Mouse (Mus musculus) lung, postnatal 25 days (tissue): ENCODE measurements around the gene Rbm28.
A peak's percentile ranks its signal among the peaks of the same experiment; 100 is the strongest.

Source experiments
- DNase-seq: peaks from one replicate; pipeline ENCODE4 v3.0.0; 2022; ENCODE audit warnings: low spot score

Rbm28 gene

DNA sequence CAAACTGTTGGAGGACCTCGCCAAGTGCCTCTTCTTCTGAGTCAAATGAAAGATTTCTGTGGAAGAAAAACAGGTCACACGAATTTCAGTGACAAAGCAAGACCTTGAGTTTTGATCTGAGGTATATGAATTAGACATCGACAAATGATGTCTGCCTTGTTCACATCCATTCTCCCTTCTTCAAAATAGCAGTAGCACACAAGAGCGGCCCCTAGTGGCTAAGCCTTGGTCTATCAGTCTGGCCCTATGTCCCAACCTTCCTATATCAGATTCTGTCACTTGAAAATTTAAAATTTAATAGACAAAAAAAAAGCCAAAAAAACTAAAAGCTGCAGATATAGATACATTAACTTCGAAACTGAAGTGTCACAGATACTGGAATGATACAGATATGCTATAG, 21.2 kb downstream of the Rbm28 start:
- DNase-seq = peak; percentile 28

DNA sequence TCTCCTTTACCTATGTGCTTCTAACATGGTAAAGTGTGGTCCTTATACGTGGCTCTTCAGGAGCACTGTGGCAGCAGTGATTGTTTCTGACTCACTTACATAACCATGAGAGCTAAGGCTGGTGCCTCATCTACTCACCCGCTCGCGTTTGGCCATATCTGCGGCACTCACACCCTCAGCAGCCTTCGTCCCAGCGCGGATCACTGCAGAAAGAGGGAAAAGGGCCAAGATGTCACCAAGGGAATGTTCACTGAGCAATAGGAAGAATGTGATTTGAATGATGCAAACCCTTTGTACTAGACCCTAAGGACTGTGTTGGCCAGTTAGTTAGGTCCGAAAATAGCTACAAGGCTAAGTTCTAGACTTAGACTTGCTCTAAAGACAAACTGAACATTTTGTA, 27.4 kb downstream of the Rbm28 start:
- no peak for DNase-seq

DNA sequence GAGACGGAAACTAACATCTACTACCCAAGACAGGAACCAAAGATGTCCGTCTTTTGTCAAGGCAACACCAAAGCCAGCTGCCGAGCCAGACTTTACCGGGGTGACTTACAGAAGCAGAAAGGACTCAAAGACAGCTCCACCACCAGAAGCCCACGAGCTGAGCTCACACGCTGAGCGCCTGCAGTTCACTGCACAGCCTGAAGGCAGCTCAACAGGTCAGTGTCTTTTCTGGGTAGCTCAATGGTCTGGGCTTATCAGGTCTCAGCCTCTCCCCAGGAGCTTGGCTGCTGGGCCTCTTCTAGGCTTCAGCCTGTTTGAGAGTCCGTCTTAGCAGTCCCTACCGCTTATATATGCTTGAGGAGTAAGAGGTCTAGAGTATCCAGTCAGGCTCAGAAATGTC, 31.7 kb downstream of the Rbm28 start:
- no peak for DNase-seq

DNA sequence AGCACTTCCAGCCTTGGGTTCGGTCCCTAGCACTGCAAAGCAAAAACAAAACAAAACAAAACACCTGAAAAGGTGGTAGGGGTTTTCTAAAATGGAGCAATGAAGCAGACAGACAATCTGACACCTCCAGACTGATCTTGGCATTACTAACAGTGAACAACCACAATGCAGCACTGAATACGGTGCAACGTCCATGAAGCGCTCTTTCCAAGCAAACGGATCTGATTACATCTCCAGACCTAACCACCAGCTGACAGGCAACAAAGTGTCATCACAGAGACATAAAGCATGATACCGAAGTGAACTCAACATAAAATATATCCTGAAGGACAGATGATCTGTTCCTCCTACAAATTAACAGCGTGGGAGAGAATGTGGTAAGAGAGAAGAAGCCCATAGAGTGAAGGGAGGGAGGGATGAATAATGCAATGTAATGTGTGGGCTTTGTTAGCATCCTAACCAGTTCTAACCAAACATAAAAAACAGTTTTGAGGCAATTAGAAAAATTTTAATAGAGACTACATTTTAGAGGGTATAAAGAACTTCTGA, 37.9 kb downstream of the Rbm28 start:
- no peak for DNase-seq

DNA sequence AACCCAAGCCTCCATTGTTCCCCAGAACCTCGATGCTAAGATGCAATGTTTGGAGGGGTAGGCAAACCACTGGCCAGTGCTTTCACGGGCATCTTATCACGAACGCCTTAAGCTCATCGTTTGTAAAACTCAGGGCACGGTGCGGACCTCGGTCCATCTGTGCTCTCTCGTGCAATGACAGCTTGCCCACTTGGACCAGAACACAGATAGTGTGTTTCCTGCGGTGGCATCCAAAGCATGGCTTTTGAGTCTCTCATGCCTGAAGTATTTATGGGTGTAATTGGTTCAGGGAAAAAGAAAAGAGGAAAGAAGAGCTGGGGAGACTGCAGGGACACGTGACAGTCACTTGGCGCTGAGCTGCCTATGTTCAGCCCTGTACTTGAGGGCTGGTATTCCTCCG, 44.8 kb downstream of the Rbm28 start:
- no peak for DNase-seq

DNA sequence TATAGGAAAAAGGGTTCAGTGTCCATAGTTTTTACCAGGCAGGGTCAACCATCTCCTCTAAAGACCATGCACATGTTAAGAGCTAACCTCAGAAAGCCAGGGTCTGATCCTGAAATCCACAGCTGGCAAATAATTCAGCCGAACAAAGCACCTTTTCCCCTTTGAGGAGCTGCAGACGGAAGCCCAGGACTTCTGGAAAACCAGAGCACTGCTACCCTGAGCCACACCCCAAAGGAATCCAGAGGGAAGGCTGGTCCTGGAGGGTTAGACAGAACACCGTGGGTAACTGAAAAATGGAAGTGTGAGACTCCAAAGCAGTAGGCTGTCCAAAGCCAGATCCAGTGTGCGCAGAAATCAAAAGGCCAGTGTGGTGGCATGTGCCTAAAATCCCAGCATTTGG, 45.8 kb downstream of the Rbm28 start:
- DNase-seq = no peak

DNA sequence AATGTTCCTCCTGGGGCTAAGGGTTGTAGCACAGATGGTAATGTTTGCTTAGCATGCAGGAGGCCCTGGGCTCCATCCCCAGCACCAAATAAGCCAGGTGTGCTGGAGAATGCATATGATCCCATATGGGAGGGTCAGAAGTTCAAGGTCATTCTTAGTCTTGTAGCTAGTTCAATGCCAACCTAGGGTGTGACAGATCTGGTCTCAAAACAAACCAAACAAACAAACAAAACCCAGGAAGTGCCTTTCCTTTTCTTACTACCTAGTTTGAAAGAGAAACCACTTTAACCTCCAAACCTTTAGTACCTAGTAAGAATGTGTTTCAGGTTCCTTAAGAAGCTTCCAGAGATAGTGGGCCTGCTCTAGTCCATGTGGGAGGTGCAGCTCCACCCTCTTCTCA, 46.6 kb downstream of the Rbm28 start:
- DNase-seq = no peak

DNA sequence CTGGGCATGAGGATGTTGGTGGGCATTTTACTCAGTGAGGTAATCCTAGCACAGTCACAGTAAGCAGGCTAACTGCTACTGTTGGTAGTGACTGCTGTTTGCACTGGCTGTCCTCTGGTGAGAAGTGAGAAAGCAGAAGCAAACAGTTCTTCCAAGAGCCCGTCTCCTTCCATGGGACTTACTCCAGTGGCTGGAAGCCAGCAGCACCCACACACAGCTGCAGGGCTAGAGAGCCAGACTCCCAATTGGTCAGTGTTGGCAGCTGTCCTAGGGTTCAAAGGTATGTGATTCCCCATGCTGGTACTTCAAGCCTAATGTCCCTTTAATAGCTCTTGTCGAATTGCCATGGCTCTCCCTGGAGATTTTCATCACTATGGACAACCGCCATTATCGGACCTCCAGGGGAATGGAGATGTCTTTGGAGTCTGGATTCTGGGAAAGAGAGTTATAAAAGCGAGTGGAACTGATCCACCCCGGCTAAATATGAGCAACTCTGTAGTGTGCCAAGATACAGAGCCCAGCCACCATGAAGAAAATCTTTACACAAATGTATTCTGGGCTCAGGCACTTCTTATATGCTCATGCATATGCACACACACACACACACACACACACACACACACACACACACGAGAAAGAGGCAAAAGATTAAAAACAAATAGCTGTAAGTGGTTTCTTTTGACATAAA, 47.2 kb downstream of the Rbm28 start:
- DNase-seq = peak; percentile 25

DNA sequence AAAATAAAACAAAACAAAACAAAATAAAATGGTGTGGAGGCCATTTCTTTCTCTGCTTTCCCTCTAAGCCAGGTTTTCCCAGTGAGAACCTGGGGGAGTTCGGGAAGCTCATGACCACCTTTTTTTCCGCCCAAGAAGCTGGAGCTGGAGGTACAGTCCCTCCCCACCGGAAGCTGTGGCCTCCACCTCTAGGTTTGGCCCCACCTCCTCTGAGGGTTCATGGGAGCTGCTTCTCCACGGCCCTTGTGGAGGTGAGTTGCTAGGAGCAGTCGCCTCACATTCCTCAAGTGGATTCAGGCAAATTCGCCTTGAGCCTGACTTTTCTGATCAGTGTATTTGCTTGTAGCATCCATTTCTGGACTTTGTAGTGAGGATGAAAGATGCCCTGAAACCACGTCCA, 49.0 kb downstream of the Rbm28 start:
- no peak for DNase-seq

DNA sequence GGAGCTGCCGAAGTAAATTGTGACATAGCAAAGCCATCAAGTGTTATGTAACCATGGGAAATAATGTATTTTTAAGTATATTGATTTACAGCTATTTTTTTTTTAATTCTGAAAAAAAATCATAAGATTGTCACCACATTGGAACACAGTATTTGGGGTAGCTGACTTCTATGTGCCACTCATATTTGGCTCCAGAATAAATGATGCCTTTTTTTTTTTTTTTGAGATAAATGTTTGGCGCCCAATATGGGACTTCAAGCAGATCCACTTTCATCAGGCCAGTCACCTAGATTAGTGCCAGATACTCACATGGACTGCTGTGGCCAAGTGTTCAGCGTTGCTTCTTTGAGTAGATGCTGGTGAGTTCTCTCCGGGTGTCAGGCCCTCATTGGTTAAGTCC, 53.3 kb downstream of the Rbm28 start:
- no peak for DNase-seq

DNA sequence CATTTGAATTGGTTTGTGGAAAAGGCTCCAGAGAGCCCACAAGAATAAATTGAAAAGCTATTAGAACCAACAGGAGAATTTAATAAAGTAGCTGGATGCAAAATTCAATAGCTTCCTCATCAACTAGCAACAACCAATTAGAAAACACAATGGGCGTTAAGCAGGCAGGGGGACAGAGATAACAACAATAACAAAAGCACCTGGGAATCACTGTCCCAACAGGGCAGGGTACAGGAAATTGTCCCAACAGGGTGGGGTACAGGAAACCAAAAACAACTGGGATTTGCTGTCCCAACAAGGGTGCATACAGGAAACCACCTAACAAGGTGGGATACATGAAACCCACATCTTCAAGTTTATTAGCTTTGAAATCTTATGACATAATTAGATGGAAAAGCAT, 56.4 kb downstream of the Rbm28 start:
- DNase-seq = no peak

DNA sequence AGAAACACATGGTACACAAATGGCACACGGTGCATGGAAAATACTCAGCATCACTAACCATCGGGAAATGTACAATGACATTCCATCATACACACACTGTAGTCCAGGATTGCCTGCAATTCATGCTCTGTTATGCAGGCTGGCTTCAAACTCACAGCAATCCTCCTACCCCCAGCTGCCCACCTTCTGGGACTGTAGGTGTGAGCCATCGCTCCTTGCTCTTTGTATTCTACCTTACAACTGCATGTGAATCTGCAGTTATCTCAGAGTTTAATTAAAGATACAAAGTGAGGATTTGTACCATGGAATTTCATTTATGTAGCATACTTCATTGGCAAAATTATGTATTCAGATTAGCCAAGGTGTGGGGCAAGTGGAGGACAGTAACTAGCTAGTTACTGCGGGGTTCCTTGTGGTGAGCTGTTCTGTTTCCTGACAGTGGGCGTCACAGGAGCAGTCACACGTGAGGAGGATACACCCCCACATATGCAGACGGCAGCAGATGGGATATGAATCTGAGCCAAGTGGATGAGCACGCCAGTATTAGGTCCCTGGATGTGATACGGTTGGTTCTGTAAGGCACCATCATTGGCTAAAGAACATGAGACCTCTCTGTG, 63.5 kb downstream of the Rbm28 start:
- DNase-seq = no peak

DNA sequence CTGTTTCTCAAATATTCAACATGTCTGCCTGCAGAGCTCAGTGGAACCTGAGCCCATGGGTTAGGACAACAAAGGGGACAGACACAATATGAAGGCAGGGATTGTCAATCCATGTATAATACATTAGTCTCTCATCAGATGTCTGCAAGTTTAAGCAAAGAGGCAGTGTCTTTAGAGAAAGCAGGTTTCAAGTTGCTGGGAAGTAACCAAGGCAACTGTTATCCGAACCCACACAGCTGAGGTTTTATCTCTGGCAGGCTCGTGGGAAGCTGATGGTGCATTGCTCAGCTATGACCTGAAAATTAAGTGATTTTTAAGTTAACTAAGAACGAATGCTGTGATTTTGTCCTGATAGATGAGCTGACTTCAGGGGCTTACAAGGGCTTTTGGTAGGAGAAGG, 64.4 kb downstream of the Rbm28 start:
- DNase-seq = no peak

DNA sequence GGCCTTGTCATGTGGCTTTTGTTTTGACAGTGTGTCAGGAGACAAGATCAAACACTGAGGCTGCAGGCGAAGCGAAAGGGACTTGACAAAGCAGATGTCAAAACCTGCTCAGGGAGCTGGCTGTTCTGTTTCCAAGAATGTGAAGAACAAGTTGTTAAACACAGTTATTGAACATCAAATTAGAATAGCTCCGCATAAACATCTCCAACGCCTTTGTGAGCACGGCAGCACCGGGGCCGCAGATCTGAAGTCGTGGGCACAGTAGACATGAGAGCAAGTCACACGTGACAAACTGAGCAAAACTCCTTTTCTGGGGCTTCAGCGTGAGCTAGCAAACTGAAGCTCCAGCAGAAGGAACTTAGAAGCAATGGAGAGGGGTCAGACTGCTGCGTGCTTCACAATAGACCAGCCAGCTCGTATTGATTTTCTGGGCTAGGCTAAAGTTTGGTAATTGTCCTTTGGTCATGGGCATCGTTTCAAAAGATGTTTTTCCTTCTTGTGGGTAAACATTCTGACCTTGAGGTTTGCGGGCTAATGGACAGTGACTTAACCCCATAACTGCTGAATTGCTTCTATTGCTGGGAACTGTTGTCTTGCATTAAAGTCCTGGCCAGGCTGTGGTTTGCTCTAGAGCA, 65.2 kb downstream of the Rbm28 start:
- DNase-seq = no peak

DNA sequence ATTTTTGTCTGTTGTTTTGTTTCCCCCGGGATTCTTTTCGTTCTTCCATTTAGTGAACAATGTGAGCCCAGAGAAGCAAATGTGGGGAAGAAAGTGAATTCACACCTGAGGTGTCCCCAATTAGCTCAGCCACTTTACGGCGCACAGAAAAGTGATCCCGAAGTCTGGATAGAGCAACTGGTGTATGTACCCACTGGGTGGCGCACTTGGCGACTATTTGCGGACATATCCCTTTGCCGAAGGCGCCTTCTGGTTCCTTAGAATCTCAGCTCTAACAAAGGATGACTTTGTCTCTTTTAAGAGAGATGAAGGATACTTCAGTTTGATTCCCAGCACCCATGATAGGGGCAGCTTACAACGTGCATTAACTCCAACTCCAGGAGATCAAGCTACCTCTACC, 71.9 kb downstream of the Rbm28 start:
- DNase-seq = no peak

DNA sequence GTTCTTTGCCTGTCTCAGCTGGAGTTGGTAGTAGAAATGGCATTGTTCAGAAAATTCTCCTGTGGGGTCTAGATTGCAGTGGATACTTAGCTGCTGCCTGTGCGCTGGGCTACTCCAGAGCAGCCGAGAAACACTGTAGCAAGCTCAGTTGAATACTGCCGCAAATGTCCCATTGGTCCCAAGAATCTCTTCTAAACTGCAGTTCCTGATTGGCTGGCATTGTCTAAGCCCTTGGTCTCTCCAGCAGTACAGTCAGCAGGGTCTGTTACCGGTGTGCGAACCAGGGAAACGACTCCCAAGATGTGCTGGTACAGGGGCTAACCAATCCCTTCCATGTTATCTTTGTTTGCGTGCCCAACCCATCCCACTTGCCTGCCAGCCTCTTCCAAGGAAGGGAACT, 72.6 kb downstream of the Rbm28 start:
- DNase-seq = no peak

DNA sequence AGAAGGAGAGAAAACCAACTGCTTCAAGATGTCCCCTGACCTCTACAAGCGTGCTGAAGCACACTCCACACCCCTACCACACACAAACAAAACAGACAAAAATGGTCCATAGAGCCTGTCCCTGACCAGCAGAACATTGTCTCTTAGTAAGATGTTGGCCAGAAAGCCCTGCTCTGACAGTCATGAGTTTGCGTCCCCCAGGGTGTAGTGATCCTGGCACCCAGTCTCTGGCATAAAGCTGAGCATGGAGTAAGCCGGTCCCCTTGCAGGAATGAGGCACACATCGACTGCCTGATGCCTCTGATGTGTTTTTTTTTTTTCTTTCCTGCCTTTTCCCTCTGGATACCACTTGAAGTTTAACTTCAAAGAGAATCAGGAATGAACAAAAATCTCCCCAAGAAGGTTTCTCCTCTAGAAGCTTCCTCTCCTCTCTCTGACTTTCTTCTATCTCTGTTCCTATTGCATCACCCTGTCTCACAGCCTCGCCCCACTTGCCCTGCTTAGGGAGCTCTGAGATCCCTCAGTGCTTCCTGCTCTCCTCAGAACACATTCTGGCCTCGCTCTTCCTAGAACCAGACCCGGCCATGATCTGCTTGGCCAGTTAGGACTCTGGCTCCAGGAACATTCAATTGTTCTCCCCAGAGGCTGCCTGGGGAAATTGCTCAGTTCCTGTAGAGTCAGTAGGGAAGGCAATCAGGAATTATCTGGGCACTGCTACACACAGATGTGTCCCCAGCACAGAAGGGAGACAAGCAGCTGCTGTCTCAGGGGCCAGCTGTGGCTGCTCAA, 76.7 kb downstream of the Rbm28 start:
- DNase-seq = peak; percentile 8

DNA sequence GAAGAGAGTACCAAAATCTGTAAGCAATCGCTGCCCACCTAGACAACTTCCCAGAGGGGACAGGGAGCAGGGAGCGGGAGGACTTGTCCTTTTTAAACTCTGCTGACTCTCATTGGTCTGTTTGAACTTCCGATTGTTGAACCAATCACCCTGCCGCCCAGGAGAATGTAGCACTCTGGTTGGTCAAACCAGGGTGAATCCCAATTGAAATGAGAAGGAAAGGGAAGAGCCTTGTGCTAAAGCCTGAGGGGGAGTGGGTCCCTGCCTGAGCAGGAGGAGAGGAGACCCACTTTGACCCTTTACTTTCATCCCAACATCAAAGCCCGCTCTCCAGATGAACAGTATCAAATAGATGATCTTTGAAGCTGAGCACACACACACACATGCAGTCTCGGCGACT, 80.4 kb downstream of the Rbm28 start:
- DNase-seq = no peak

DNA sequence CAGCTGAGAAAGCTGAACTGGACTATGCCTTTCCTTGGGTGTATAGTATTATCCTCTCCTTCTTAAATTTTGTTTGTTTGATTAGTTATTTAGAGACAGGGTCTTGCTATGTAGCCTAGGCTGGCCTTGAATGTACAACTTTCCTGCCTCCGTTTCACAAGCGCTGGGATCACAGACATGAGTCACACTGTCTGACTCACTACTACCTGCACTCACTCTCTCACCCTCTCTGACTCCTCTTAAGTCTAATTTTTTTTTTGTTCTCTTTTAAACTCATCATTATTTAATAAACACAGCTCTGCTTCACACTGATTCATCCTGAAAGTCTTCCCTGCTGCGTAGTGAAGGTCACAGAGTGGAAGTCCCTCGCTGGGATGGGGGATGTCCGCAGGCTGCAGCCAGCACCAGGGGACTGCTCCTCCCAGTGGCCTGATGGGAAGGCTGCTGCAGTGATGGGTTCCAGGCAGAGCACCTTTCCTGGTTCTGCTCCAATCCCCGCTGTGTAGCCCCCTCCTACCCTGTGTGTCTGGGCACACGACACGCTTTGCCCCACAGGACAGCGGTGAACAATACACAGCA, 81.9 kb downstream of the Rbm28 start:
- DNase-seq = no peak

DNA sequence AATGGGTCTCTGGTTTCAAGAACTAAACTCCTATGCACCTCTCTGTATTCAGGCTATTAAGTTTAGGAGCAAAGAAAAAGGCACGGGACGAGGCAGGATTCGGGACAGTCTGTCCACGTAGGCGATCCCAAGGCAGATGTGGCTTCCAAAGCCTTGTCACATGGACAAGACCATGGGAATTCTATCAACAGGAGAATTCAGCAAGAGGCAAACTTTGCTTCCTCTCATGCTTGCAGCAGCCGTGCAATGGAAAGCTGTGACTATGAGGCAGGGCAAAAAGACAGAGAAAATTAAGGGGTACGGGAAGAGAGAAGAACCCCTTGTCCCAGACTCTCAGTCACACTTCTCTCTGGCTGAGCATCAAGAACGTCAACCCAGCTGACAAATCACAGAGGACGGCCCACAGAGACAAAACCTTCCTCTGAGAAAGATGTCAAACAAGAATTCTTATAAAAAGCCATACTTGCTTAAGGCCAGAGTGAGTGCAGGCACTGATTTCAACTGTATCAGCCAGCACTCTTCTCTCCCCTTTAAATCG, 82.9 kb downstream of the Rbm28 start:
- no peak for DNase-seq

DNA sequence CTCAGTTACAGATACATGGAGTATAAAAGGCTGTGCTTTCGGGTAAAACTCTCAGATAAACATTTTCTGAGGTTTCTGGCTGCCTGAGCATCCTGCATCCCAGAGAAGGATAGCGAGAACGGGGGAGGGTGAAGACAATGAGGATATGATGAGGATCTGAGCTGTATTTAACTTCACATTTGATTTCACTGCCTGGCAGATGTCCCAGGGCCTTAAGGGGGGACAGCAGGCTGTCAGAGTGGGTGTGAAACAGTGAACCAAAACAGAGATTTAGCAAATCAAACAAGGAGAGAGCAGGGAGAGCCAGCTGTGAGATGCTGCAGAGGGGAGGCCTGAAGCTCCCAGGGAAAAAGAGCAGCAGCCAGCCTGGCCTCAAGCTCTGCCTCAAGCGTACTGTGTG, 85.5 kb downstream of the Rbm28 start:
- DNase-seq = no peak

DNA sequence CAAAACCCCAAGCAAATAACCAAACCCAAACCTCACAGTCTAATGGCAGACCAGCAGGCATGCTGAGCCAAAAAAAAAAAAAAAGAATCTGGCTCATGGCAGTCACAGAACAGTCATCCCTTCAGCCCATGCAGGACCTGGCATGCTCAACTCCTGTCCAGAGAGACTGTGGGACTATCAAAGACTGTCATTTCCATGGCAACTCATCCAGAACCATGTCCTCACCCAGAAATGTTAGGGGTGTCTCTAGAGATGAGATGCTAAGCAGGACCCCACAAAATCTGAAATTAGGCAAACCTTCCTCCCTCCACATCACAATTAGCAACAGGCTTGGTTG, 90.7 kb downstream of the Rbm28 start:
- no peak for DNase-seq
